Mouse (Mus musculus) brain, embryonic 14.5 days (tissue): ENCODE results near the gene S100a6. TPM values are rescaled to one million over a fixed set of nuclear protein-coding genes. Genes with fewer than 3 reads are reported as not detected.
A peak's percentile ranks its signal among the peaks of the same experiment; 100 is the strongest.

ENCODE experiments used
- DNase-seq: peaks from one replicate; pipeline ENCODE4 v3.0.0-alpha.2; 2011; ENCODE audit warnings: low read depth
- CTCF ChIP-seq: fragments of 200-500 bp; IDR thresholded peaks from 2 replicates; pipeline ENCODE4 v1.5.1; 2012; ENCODE audit warnings: inconsistent platforms, mild to moderate bottlenecking, moderate library complexity, borderline replicate concordance; ENCODE audit not compliant: insufficient read depth, insufficient read length; ENCODE audit errors: extremely low read depth
- POLR2A ChIP-seq: fragments of 200-500 bp; IDR thresholded peaks from 2 replicates; pipeline ENCODE4 v1.6.1; 2012; ENCODE audit warnings: mild to moderate bottlenecking, inconsistent platforms, borderline replicate concordance; ENCODE audit not compliant: poor library complexity, insufficient read depth, insufficient read length, severe bottlenecking; ENCODE audit errors: extremely low read depth
- polyA plus RNA-seq: library from polyadenylated mRNA; depleted of rRNA; stranded (reverse); fragments of >200 nt; gene quantifications from 2 replicates; pipeline ENCODE4 v1.2.3, GENCODE M21; 2012

Gene S100a6
- polyA plus RNA-seq, 1 experiment, result 26.1 TPM

GRCm38 (mm10) chr3:90615415-90615814 lies 2.7 kb downstream of the S100a6 start:
- TF ChIP-seq CTCF, result peak; percentile 59; the same call in 1 of the 2 replicates
- TF ChIP-seq POLR2A, result no peak
- peak; percentile 69 for DNase-seq

GRCm38 (mm10) chr3:90615911-90616310 lies 3.2 kb downstream of the S100a6 start:
- DNase-seq, result no peak
- TF ChIP-seq CTCF, result no peak
- TF ChIP-seq POLR2A, result no peak

GRCm38 (mm10) chr3:90617586-90617985 lies 4.9 kb downstream of the S100a6 start:
- DNase-seq, result no peak
- TF ChIP-seq CTCF (peak; percentile 14; the same call in 1 of the 2 replicates), POLR2A (no peak)

DNA sequence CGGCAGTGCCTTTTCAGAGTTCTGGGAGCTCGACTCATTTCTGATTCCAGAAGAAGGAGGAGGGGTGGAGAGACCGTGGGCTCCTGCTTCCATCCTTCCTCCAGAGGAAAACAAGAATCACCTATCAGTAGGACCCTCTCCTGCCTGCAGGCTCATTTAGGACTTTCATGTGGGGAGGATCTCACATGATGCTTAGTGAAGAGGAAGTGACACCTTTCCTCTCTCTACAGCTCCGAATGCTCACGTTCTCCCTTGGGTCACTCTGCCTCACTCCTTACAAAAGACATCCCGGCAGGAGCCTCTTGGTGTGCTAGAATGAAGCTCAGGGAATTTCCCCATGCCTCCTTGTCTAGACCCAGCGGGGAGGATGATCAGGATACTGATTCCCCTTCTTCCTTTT lies 8.9 kb downstream of the S100a6 start:
- TF ChIP-seq CTCF (no peak), POLR2A (no peak)

DNA sequence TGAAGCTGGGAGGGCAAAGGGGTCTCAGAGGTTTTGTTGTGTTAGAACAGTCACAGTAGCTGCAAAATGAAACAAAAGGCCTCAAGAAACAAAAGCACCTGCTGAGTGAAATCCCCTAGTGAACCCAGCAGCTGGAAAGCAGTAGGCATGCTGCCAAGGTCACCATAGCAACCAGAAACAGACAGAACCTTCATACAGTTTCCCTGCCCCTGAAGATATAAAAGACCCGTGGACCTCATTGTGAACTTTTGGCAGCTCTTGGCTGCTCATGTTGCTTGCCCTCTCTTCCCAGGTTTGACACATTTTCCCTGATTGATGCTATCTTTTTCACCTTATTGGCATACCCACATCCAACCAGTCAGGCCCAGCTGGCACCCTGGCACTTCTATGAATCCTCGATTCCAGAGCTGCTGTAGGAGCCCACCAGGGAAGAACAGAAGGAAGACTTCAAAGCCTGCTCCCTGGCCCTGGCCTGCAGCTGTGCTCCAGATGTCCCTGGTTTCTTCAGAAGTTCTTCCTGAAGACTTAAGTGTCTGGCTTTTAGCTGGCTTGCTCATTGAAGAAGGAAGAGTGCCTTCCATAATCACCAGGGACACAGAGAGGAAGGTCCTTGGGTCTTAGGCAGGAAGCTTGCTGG lies 10.9 kb downstream of the S100a6 start:
- TF ChIP-seq CTCF (no peak), POLR2A (no peak)
- DNase-seq, result peak; percentile 92

More for the DNA sequence above, 8.9 kb downstream of the S100a6 start:
- DNase-seq, result no peak

DNA sequence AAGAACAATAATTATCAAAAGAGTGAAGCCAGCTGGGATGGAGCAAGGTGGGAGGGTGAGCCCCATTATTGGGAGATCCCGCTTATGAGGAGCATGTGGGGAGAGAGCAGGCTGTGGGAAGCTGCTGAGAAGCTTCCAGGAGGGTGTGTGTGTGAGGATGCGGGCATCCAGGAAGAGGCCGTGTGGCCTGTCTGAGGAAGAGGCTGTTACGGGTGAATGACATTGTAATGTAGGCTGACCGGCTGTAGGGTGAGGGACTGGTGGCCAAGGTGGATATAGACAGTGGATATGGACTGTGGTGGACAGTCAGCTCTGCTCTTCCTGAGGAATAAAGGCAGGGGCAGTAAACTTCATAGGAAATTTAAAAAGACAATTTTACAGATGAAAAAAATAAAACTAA lies 12.8 kb downstream of the S100a6 start:
- TF ChIP-seq POLR2A (no peak), CTCF (no peak)
- DNase-seq, result no peak

GRCm38 (mm10) chr3:90626266-90627021 lies 13.8 kb downstream of the S100a6 start:
- TF ChIP-seq CTCF (no peak), POLR2A (no peak)
- DNase-seq, result no peak

DNA sequence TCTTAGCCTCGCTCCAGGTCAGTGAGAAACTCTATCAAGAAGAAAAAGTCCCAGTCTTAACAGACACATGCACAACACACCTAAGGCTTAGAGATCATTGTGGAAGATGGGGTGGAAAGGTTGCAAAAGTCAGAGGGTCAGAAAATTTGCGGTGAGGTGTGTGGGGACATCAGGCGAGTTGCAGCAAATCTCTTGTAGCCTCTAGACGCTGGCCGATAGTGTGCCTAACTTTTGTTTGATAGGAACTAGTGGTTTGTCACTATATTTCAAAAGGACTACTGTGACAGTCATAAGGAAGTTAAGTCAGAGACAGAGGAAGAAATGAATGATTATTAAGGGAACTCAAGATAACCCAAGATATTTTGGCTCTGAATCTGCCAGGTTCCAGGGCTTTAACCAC lies 14.7 kb downstream of the S100a6 start:
- TF ChIP-seq POLR2A (no peak), CTCF (no peak)
- DNase-seq, result no peak

DNA sequence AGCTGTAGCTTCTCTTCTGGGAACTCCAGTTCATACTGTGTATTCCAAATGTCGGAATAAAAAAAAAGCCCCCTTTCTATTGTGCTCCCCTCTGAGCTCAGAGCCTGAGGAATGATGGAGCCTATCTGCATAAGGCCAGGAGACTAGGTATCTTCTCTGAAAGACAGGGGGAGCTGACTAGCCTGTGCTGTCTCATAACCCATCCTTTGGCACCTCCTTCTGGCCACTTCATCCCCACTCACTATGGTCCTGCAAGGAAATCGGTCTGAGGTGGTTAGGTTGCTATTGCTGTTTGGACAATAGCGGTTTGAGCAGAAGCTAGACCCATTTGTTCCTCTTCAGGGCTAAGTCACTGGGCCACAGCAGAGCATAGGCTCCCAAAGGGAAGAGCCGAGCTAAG lies 15.1 kb downstream of the S100a6 start:
- DNase-seq, result peak; percentile 53
- TF ChIP-seq CTCF, result peak; percentile 46; the same call in 1 of the 2 replicates
- TF ChIP-seq POLR2A, result no peak

- DNase-seq, result no peak
- no peak for TF ChIP-seq CTCF
- TF ChIP-seq POLR2A, result no peak
Measured at GRCm38 (mm10) chr3:90629298-90629697, 16.6 kb downstream of the S100a6 start.

- DNase-seq, result no peak
- TF ChIP-seq POLR2A (no peak), CTCF (no peak)
Measured at GRCm38 (mm10) chr3:90631984-90632383, 19.3 kb downstream of the S100a6 start.

DNA sequence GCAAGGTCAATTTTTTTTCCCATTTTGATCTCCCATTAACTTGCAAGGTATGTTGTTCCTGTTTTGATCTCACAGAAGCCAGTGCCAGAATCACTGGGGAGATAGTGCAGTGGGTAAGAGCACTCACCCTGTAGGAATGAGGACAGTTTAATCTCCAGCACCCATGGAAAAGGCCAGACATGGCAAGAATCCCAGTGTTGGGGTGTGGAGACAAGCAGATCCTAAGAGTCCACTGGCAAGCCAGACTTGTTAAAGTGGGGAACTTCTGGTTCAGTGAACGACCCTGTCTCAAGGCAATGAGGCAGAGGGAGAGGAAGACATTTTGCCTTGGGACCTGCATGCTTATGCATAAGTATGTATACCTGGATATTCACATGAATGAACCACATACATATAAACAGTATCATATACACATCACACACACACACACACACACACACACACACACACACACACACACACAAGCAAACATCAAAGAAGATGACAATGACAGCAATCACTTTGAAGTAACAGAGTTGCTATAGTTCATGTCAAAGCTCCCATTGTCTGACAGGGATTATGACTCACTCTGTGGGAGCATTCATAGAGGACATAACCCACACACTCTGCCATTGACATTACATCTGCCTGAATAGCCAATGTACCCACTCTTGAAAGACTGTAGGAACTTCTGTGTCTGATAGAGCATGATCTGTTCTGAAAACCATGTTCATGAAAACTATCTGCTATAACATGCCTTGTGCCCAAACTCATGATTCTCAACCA lies 26.0 kb downstream of the S100a6 start:
- DNase-seq, result no peak
- no peak for TF ChIP-seq POLR2A
- TF ChIP-seq CTCF, result no peak
